Mouse (Mus musculus): Measurements from ENCODE around the gene Phf8. TPM values are rescaled to one million over a fixed set of nuclear protein-coding genes. Genes with fewer than 3 reads are reported as not detected.

The Phf8 gene
- polyA plus RNA-seq, 1 experiment from 2014 or later = 22.7 TPM

DNA sequence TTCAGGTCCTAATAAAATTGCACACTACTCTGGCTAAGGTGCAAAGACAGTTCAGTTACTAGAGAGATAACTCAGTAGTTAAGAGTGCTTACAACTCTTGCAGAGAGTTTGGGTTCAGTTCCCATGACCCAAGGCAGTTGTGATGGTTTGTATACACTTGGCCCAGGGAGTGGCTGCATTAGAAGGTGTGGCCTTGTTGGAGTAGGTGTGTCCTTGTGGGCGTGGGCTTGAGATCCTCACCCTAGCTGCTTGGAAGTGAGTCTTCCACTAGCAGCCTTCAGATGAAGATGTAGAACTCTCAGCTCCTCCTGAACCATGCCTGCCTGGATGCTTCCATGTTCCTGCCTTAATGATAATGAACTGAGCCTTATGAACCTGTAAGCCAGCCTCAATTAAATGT lies 2.3 kb upstream of the Phf8 start:
- H3K4me2 ChIP-seq (ENCODE audit: low read depth, low read length) = no peak overlapping the region
- WGBS = 62% methylated on average over 1 of the region's 1 CpGs
- H3K27ac ChIP-seq (replicated peaks; ENCODE audit: low read depth, low read length) = no peak overlapping the region
- H3K36me3 ChIP-seq (replicated peaks; ENCODE audit: control insufficient read depth, insufficient read depth, low read depth, low read length) = no peaks in the 10 kb centered on the region
- no peaks in the 10 kb centered on the region for H3K9me3 ChIP-seq (replicated peaks; ENCODE audit: control insufficient read depth, low read length)
- no peak overlapping the region for H3K9ac ChIP-seq (replicated peaks; ENCODE audit: low read length)
- no peak for ATAC-seq (replicated peaks; ENCODE audit: insufficient number of reproducible peaks, low FRiP score, low TSS enrichment, low read depth)
- DNase-seq (ENCODE audit: low spot score) = no peak
- H3K4me1 ChIP-seq (ENCODE audit: control insufficient read depth, insufficient read depth, low read length) = no peaks in the 10 kb centered on the region
- no peaks in the 10 kb centered on the region for H3K27me3 ChIP-seq (ENCODE audit: control insufficient read depth, insufficient read depth, low read length)
- no peak overlapping the region for H3K4me3 ChIP-seq (ENCODE audit: low read depth, low read length)

DNA sequence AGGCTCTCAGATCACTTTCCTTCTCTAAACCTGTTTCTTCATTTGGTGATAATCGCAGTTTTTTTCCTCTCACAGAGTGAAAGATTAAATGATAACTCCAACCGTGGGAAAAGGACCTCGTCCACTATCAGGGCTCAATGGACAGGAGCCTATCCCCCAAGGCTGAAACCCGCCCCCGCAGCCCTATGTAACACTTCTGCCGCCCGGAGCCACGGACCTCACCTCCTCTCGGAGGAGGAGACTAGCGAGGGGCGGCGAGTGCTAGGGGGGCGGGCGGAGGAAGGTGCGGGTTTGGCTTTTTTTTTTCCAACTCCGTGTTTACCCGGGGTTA lies 380 bp upstream of the Phf8 start:
- Histone ChIP-seq H3K9ac (replicated peaks; ENCODE audit: low read length) (peak overlapping the region; percentile 56), H3K4me1 (ENCODE audit: control insufficient read depth, insufficient read depth, low read length) (no peaks in the 10 kb centered on the region), H3K4me2 (ENCODE audit: low read depth, low read length) (peak overlapping the region; percentile 34; the same call in 1 of the 2 replicates), H3K9me3 (replicated peaks; ENCODE audit: control insufficient read depth, low read length) (no peaks in the 10 kb centered on the region), H3K27me3 (ENCODE audit: control insufficient read depth, insufficient read depth, low read length) (no peaks in the 10 kb centered on the region), H3K36me3 (replicated peaks; ENCODE audit: control insufficient read depth, insufficient read depth, low read depth, low read length) (no peaks in the 10 kb centered on the region), H3K27ac (replicated peaks; ENCODE audit: low read depth, low read length) (peak overlapping the region; percentile 84), H3K4me3 (ENCODE audit: low read depth, low read length) (peak overlapping the region; percentile 48)
- ATAC-seq (replicated peaks; ENCODE audit: insufficient number of reproducible peaks, low FRiP score, low TSS enrichment, low read depth) = no peak; the same call in none of the 2 replicates
- DNase-seq (ENCODE audit: low spot score) = no peak
- WGBS = 17% methylated on average over 17 of the region's 17 CpGs

DNA sequence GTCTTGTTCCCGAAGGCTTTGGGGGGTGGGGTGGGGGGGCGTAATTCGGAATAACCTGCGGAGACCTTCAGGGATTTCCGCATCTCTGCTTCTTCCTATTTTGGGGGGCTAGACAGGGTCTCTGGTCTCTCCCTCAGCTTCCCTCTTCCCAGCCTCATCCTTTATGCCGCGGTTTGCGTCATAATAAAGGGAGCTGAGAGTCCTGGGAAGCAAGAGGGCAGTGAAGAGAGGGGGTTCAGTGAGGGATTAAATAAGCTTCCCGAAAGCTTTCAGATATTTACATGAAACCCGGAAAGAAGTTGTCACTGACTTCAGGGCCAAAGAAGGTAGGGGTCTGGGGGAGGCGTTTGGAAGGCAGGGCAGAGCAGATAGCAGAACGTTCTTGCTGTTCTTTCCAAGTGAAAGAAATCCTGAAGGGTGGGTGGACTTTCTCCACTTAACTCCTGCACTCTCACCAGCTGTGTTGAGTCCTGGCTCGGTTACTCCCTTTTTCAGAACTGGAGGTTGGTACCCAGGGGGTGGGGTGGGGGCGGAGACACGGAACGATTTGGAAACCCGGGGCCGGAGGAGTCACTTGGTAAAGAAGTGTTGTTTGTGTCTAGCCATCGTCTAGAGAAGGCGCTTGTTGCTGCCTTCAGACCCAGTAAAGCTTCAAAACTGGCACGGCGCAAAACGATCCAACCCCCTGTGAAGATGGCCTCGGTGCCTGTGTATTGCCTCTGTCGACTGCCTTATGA lies 1.5 kb downstream of the Phf8 start:
- Histone ChIP-seq H3K9me3 (replicated peaks; ENCODE audit: control insufficient read depth, low read length) (no peaks in the 10 kb centered on the region), H3K4me1 (ENCODE audit: control insufficient read depth, insufficient read depth, low read length) (no peaks in the 10 kb centered on the region), H3K27ac (replicated peaks; ENCODE audit: low read depth, low read length) (no peak overlapping the region), H3K4me3 (ENCODE audit: low read depth, low read length) (peak overlapping the region; percentile 48), H3K9ac (replicated peaks; ENCODE audit: low read length) (peak overlapping the region; percentile 68), H3K27me3 (ENCODE audit: control insufficient read depth, insufficient read depth, low read length) (no peaks in the 10 kb centered on the region), H3K36me3 (replicated peaks; ENCODE audit: control insufficient read depth, insufficient read depth, low read depth, low read length) (no peaks in the 10 kb centered on the region), H3K4me2 (ENCODE audit: low read depth, low read length) (peak overlapping the region; percentile 54)
- DNase-seq (ENCODE audit: low spot score) (peak; percentile 25), ATAC-seq (replicated peaks; ENCODE audit: insufficient number of reproducible peaks, low FRiP score, low TSS enrichment, low read depth) (no peak)
- WGBS = 21% methylated on average over 25 of the region's 25 CpGs

DNA sequence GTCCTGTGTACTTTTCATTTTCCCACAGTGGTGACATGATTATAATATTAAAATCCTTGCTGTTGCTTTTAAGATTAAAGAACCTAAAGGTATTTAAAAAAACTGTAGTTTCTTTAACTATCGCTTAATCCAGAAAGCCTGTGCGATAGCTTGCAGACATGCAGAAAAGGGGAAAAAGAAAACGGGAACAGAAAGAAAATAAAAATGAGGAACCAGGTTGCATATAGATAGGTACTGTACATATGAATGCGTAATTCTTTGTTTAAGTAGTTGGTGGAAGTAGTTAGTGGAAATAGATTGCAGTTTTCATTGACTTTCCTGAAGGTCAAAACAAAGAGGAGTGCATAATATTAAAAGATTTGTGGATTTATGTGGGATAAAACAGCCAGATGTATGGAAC lies 32.9 kb downstream of the Phf8 start:
- no peak for ATAC-seq (replicated peaks; ENCODE audit: insufficient number of reproducible peaks, low FRiP score, low TSS enrichment, low read depth)
- WGBS = 91% methylated on average over 4 of the region's 4 CpGs

DNA sequence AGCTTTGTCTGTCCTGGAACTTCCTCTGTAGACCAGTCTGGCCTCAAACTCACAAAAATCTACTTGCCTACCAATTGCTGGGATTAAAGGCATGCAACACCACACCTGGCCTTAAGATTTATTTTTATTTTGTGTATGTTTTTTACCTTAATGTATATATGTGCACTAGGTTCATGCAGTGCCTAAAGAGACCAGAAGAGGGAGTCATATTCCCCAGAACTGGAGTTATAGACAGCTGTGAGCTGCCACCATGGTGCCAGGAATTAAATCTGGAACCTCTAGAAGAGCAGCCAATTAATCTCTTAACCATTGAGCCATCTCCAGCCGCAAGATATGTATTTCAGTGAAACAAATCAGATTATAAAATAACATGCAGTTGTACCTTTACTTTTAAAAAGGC lies 54.7 kb downstream of the Phf8 start:
- H3K27me3 ChIP-seq (ENCODE audit: control insufficient read depth, insufficient read depth, low read length) = no peaks in the 10 kb centered on the region
- no peak for DNase-seq (ENCODE audit: low spot score)
- no peaks in the 10 kb centered on the region for H3K4me1 ChIP-seq (ENCODE audit: control insufficient read depth, insufficient read depth, low read length)
- no peak overlapping the region for H3K4me3 ChIP-seq (ENCODE audit: low read depth, low read length)
- ATAC-seq (replicated peaks; ENCODE audit: insufficient number of reproducible peaks, low FRiP score, low TSS enrichment, low read depth) = no peak
- H3K36me3 ChIP-seq (replicated peaks; ENCODE audit: control insufficient read depth, insufficient read depth, low read depth, low read length) = no peaks in the 10 kb centered on the region
- H3K4me2 ChIP-seq (ENCODE audit: low read depth, low read length) = no peak overlapping the region
- WGBS = 100% methylated on average over 1 of the region's 1 CpGs
- H3K27ac ChIP-seq (replicated peaks; ENCODE audit: low read depth, low read length) = no peak overlapping the region
- H3K9ac ChIP-seq (replicated peaks; ENCODE audit: low read length) = no peak overlapping the region
- H3K9me3 ChIP-seq (replicated peaks; ENCODE audit: control insufficient read depth, low read length) = no peaks in the 10 kb centered on the region

More for the DNA sequence above, 32.9 kb downstream of the Phf8 start:
- H3K4me3 ChIP-seq (ENCODE audit: low read depth, low read length) = no peak overlapping the region
- no peak overlapping the region for H3K27ac ChIP-seq (replicated peaks; ENCODE audit: low read depth, low read length)
- no peaks in the 10 kb centered on the region for H3K4me1 ChIP-seq (ENCODE audit: control insufficient read depth, insufficient read depth, low read length)
- H3K36me3 ChIP-seq (replicated peaks; ENCODE audit: control insufficient read depth, insufficient read depth, low read depth, low read length) = no peaks in the 10 kb centered on the region
- no peaks in the 10 kb centered on the region for H3K27me3 ChIP-seq (ENCODE audit: control insufficient read depth, insufficient read depth, low read length)
- no peaks in the 10 kb centered on the region for H3K9me3 ChIP-seq (replicated peaks; ENCODE audit: control insufficient read depth, low read length)
- no peak overlapping the region for H3K4me2 ChIP-seq (ENCODE audit: low read depth, low read length)
- DNase-seq (ENCODE audit: low spot score) = no peak
- H3K9ac ChIP-seq (replicated peaks; ENCODE audit: low read length) = no peak overlapping the region

DNA sequence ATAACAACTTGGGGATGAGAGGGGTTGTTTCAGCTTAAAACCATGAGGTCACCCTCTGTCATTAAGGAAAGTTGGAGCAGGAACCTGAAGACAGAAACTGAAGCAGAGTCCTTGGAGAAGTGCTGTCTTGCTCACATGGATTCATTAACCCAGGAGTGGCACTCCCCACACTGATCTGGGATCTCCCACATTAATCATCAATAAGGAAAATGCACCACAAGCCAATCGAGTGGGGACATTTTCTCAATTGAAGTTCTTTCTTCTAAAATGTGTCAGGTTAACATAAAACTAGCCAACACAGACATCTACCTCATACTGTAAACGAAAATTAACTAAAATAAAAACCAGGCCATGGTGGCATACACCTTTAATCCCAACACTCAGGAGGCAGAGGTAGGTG lies 122.9 kb downstream of the Phf8 start:
- H3K36me3 ChIP-seq (replicated peaks; ENCODE audit: control insufficient read depth, insufficient read depth, low read depth, low read length) = no peaks in the 10 kb centered on the region
- H3K4me1 ChIP-seq (ENCODE audit: control insufficient read depth, insufficient read depth, low read length) = no peaks in the 10 kb centered on the region
- no peak overlapping the region for H3K27ac ChIP-seq (replicated peaks; ENCODE audit: low read depth, low read length)
- H3K4me2 ChIP-seq (ENCODE audit: low read depth, low read length) = no peak overlapping the region
- WGBS = 81% methylated on average over 2 of the region's 2 CpGs
- DNase-seq (ENCODE audit: low spot score) (no peak), ATAC-seq (replicated peaks; ENCODE audit: insufficient number of reproducible peaks, low FRiP score, low TSS enrichment, low read depth) (no peak)
- H3K4me3 ChIP-seq (ENCODE audit: low read depth, low read length) = no peak overlapping the region
- no peak overlapping the region for H3K9ac ChIP-seq (replicated peaks; ENCODE audit: low read length)
- no peaks in the 10 kb centered on the region for H3K27me3 ChIP-seq (ENCODE audit: control insufficient read depth, insufficient read depth, low read length)
- H3K9me3 ChIP-seq (replicated peaks; ENCODE audit: control insufficient read depth, low read length) = no peaks in the 10 kb centered on the region

DNA sequence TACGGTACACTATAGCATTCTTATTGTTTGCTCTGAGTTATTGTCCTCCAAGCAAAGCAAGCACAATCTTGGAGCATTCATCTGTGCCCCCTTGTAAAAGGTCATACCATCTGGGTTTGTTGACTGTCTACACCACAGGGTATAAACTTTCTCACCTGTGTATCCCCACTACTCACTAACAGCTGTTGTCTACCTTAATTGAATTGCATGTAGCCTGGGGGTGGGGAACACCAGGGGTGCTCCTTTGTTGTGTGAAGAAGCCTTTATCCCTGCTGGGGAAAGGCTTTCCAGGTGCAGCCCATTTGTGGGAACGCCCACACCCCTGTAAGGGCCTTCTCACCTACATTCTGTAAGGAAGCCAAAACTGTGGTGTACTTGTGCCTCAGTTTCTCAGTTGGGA lies 133.3 kb downstream of the Phf8 start:
- H3K4me1 ChIP-seq (ENCODE audit: control insufficient read depth, insufficient read depth, low read length) = no peaks in the 10 kb centered on the region
- H3K9ac ChIP-seq (replicated peaks; ENCODE audit: low read length) = no peak overlapping the region
- no peaks in the 10 kb centered on the region for H3K27me3 ChIP-seq (ENCODE audit: control insufficient read depth, insufficient read depth, low read length)
- H3K9me3 ChIP-seq (replicated peaks; ENCODE audit: control insufficient read depth, low read length) = no peaks in the 10 kb centered on the region
- no peak overlapping the region for H3K4me2 ChIP-seq (ENCODE audit: low read depth, low read length)
- no peak overlapping the region for H3K27ac ChIP-seq (replicated peaks; ENCODE audit: low read depth, low read length)
- no peak for DNase-seq (ENCODE audit: low spot score)
- WGBS = 63% methylated on average over 2 of the region's 2 CpGs
- ATAC-seq (replicated peaks; ENCODE audit: insufficient number of reproducible peaks, low FRiP score, low TSS enrichment, low read depth) = no peak
- H3K4me3 ChIP-seq (ENCODE audit: low read depth, low read length) = no peak overlapping the region
- H3K36me3 ChIP-seq (replicated peaks; ENCODE audit: control insufficient read depth, insufficient read depth, low read depth, low read length) = no peaks in the 10 kb centered on the region

DNA sequence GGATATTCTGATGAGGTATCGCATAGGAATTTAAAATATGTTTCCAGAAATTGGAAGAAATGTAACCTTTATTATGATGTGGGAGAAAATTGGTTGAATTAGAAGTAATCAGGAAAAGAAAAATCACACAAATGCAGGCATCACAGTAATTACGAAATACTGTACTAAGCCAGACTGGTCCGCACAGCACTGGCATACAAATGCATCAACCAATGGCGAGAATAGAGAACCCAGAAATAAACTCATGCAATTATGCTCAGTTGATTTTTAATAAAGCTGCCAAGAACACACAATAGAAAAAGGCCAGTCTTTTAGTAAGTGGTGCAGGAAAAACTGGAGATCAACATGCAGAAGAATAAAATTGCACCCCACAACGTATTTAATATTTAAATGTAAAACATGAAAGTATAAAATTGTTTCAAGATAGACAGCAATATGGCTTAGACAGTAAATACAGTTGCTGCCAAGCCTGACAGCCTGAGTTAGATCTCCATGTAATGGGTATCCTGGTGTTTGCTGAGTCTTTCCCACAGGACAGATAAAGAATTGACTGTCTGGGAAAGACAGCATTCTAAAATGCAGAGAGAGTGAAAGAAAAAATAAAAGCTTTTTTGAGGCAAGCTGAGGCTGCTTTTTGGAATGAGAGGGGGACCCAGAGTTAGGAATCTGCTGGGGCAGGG lies 154.2 kb downstream of the Phf8 start:
- no peaks in the 10 kb centered on the region for H3K36me3 ChIP-seq (replicated peaks; ENCODE audit: control insufficient read depth, insufficient read depth, low read depth, low read length)
- no peaks in the 10 kb centered on the region for H3K9me3 ChIP-seq (replicated peaks; ENCODE audit: control insufficient read depth, low read length)
- no peaks in the 10 kb centered on the region for H3K27me3 ChIP-seq (ENCODE audit: control insufficient read depth, insufficient read depth, low read length)
- 84% methylated on average over 5 of the region's 5 CpGs for WGBS
- H3K4me2 ChIP-seq (ENCODE audit: low read depth, low read length) = no peak overlapping the region
- DNase-seq (ENCODE audit: low spot score) (no peak), ATAC-seq (replicated peaks; ENCODE audit: insufficient number of reproducible peaks, low FRiP score, low TSS enrichment, low read depth) (no peak)
- H3K4me1 ChIP-seq (ENCODE audit: control insufficient read depth, insufficient read depth, low read length) = no peaks in the 10 kb centered on the region
- no peak overlapping the region for H3K4me3 ChIP-seq (ENCODE audit: low read depth, low read length)
- no peak overlapping the region for H3K27ac ChIP-seq (replicated peaks; ENCODE audit: low read depth, low read length)
- no peak overlapping the region for H3K9ac ChIP-seq (replicated peaks; ENCODE audit: low read length)

All from embryonic facial prominence, embryonic 11.5 days (tissue).